Mouse (Mus musculus) liver, postnatal 0 days (tissue): ENCODE measurements around the gene Chchd10.

Experiments
- CTCF ChIP-seq: sonication (generic); IDR thresholded peaks from 2 replicates; pipeline ENCODE4 v1.5.1; 2016; ENCODE audit warnings: antibody characterized with exemption, low read depth
- EP300 ChIP-seq: IDR thresholded peaks from 2 replicates; pipeline ENCODE4 v1.6.1; 2016; ENCODE audit warnings: antibody characterized with exemption, low read depth, mild to moderate bottlenecking

DNA sequence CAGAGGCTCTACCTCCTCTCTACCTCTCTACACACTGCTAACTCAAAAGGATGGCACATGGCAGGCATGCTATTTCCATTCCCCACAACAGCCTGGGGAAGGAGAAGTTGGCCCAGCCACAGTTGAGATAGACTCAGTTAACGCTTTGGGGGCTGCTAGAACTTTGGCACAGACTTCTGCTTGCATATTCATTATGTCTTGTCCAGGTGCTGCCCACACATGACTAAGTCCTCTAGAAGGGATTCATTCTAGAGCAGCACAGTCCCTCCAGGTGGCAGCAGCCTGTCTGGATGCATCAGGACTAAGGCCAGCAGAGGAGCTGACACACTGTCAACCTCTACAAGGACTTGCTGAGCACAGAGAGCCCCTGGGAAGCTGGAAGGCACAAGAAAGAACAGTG lies 36.7 kb upstream of the Chchd10 start:
- no peak for TF ChIP-seq CTCF
- TF ChIP-seq EP300 = no peak
